Mouse (Mus musculus): Measurements from ENCODE around the gene Leo1.
A peak's percentile ranks its signal among the peaks of the same experiment; 100 is the strongest.

The Leo1 gene

GRCm38 (mm10) chr9:75440796-75441666 lies at the start of gene Leo1:
Leo1 (plus strand) TSS chr9:75441524.
- peak; percentile 83 for ATAC-seq (ENCODE audit: insufficient number of reproducible peaks, low FRiP score, low TSS enrichment)

GRCm38 (mm10) chr9:75393251-75393650 lies 48.1 kb upstream of the Leo1 start:
- ATAC-seq (ENCODE audit: insufficient number of reproducible peaks, low FRiP score, low TSS enrichment), result no peak

- no peak for ATAC-seq (ENCODE audit: insufficient number of reproducible peaks, low FRiP score, low TSS enrichment)
Measured at GRCm38 (mm10) chr9:75395971-75396370, 45.4 kb upstream of the Leo1 start.

GRCm38 (mm10) chr9:75399069-75399468 lies 42.3 kb upstream of the Leo1 start:
- no peak for ATAC-seq (ENCODE audit: insufficient number of reproducible peaks, low FRiP score, low TSS enrichment)

- ATAC-seq (ENCODE audit: insufficient number of reproducible peaks, low FRiP score, low TSS enrichment), result no peak
Measured at GRCm38 (mm10) chr9:75400639-75401038, 40.7 kb upstream of the Leo1 start.

- ATAC-seq (ENCODE audit: insufficient number of reproducible peaks, low FRiP score, low TSS enrichment), result no peak
Measured at GRCm38 (mm10) chr9:75401593-75402504, 39.5 kb upstream of the Leo1 start.

GRCm38 (mm10) chr9:75403520-75403919 lies 37.8 kb upstream of the Leo1 start:
- ATAC-seq (ENCODE audit: insufficient number of reproducible peaks, low FRiP score, low TSS enrichment), result no peak

- no peak for ATAC-seq (ENCODE audit: insufficient number of reproducible peaks, low FRiP score, low TSS enrichment)
Measured at GRCm38 (mm10) chr9:75406121-75406520, 35.2 kb upstream of the Leo1 start.

- ATAC-seq (ENCODE audit: insufficient number of reproducible peaks, low FRiP score, low TSS enrichment), result no peak
Measured at GRCm38 (mm10) chr9:75407803-75408202, 33.5 kb upstream of the Leo1 start.

GRCm38 (mm10) chr9:75408204-75408826 lies 33.0 kb upstream of the Leo1 start:
- ATAC-seq (ENCODE audit: insufficient number of reproducible peaks, low FRiP score, low TSS enrichment), result no peak

GRCm38 (mm10) chr9:75409031-75409851 lies 32.1 kb upstream of the Leo1 start:
- ATAC-seq (ENCODE audit: insufficient number of reproducible peaks, low FRiP score, low TSS enrichment), result peak; percentile 78

- ATAC-seq (ENCODE audit: insufficient number of reproducible peaks, low FRiP score, low TSS enrichment), result peak; percentile 76
Measured at GRCm38 (mm10) chr9:75409852-75410378, 31.4 kb upstream of the Leo1 start, which contains the start of gene Mapk6. Mapk6 (minus strand) TSS chr9:75410005.

GRCm38 (mm10) chr9:75410868-75411487 lies 30.3 kb upstream of the Leo1 start:
- ATAC-seq (ENCODE audit: insufficient number of reproducible peaks, low FRiP score, low TSS enrichment), result no peak

- no peak for ATAC-seq (ENCODE audit: insufficient number of reproducible peaks, low FRiP score, low TSS enrichment)
Measured at GRCm38 (mm10) chr9:75411584-75411983, 29.7 kb upstream of the Leo1 start.

- ATAC-seq (ENCODE audit: insufficient number of reproducible peaks, low FRiP score, low TSS enrichment), result no peak
Measured at GRCm38 (mm10) chr9:75413206-75413605, 28.1 kb upstream of the Leo1 start.

- no peak for ATAC-seq (ENCODE audit: insufficient number of reproducible peaks, low FRiP score, low TSS enrichment)
Measured at GRCm38 (mm10) chr9:75414204-75414603, 27.1 kb upstream of the Leo1 start.

GRCm38 (mm10) chr9:75422251-75422691 lies 19.1 kb upstream of the Leo1 start:
- ATAC-seq (ENCODE audit: insufficient number of reproducible peaks, low FRiP score, low TSS enrichment), result no peak

GRCm38 (mm10) chr9:75423683-75424082 lies 17.6 kb upstream of the Leo1 start:
- ATAC-seq (ENCODE audit: insufficient number of reproducible peaks, low FRiP score, low TSS enrichment), result no peak

Measured in cerebellum, adult (tissue).